Mouse (Mus musculus) hindbrain, embryonic 15.5 days (tissue): ENCODE data around the gene Men1. TPM values are rescaled to one million over a fixed set of nuclear protein-coding genes. Genes with fewer than 3 reads are reported as not detected.

Source experiments
- ATAC-seq: fragments of 200-750 bp; cut with Nextera tagmentation; 2 replicates; pipeline ENCODE4 v1.8.0; 2017; ENCODE audit warnings: low read depth, moderate number of reproducible peaks, moderate TSS enrichment; ENCODE audit not compliant: low FRiP score
- H3K27ac ChIP-seq: fragments of 300-500 bp; sonication (generic); replicated peaks from 2 replicates; pipeline ENCODE4 v1.5.1; 2015; ENCODE audit warnings: mild to moderate bottlenecking, inconsistent platforms
- H3K27me3 ChIP-seq: fragments of 300-500 bp; sonication (generic); 2 replicates; pipeline ENCODE4 v1.6.1; 2015; ENCODE audit warnings: control low read depth, inconsistent platforms
- H3K36me3 ChIP-seq: fragments of 300-500 bp; sonication (generic); 2 replicates; pipeline ENCODE4 v1.6.1; 2015; ENCODE audit warnings: control low read depth, inconsistent platforms
- H3K4me1 ChIP-seq: fragments of 300-500 bp; sonication (generic); replicated peaks from 2 replicates; pipeline ENCODE4 v1.6.1; 2015; ENCODE audit warnings: control low read depth, inconsistent platforms
- H3K4me2 ChIP-seq: fragments of 300-500 bp; sonication (generic); 2 replicates; pipeline ENCODE4 v1.6.1; 2015; ENCODE audit warnings: moderate library complexity, mild to moderate bottlenecking, inconsistent platforms
- H3K4me3 ChIP-seq: fragments of 300-500 bp; sonication (generic); 2 replicates; pipeline ENCODE4 v1.5.1; 2015; ENCODE audit warnings: mild to moderate bottlenecking, inconsistent platforms
- H3K9ac ChIP-seq: fragments of 300-500 bp; sonication (generic); 2 replicates; pipeline ENCODE4 v1.6.1; 2015; ENCODE audit warnings: inconsistent platforms
- H3K9me3 ChIP-seq: fragments of 300-500 bp; sonication (generic); 2 replicates; pipeline ENCODE4 v1.6.1; 2016; ENCODE audit warnings: control low read depth, inconsistent platforms
- WGBS: fragments of 180-500 bp; shearing (Covaris S2); methylation state at CpG from one replicate; pipeline ENCODE4 v1.1.7; 2015; 5-methylcytosine and 5-hydroxymethylcytosine counted together
- polyA plus RNA-seq: library from polyadenylated mRNA; unstranded; fragments of >200 nt; fragmentation: Nextera tagmentation; extraction: Ambion mirVana; gene quantifications from 2 replicates; pipeline ENCODE4 v1.2.1, GENCODE M21; 2015

Gene Men1
- polyA plus RNA-seq, 1 experiment from 2014 or later = 82.3 TPM

- H3K9me3 ChIP-seq = no peaks in the 10 kb centered on the region
- H3K4me1 ChIP-seq = peaks cover 18% of the 10 kb centered on the region
- H3K36me3 ChIP-seq = no peaks in the 10 kb centered on the region
- H3K27me3 ChIP-seq = no peaks in the 10 kb centered on the region
- H3K9ac ChIP-seq = no peak overlapping the region
- peak overlapping the region; percentile 42 for H3K4me2 ChIP-seq
- no peak for ATAC-seq
- WGBS = 22% methylated on average over 13 of the region's 13 CpGs
- no peak overlapping the region for H3K27ac ChIP-seq
- no peak overlapping the region for H3K4me3 ChIP-seq
Observed at GRCm38 (mm10) chr19:6331719-6332516, 2.9 kb upstream of the Men1 start.

- WGBS = 70% methylated on average over 9 of the region's 9 CpGs
- ATAC-seq = no peak; the same call in 1 of the 2 replicates
Observed at GRCm38 (mm10) chr19:6333761-6334595, 801 bp upstream of the Men1 start.

GRCm38 (mm10) chr19:6335458-6335827 lies 664 bp downstream of the Men1 start:
- H3K4me1 ChIP-seq = peaks cover 29% of the 10 kb centered on the region
- ATAC-seq = no peak
- H3K27me3 ChIP-seq = no peaks in the 10 kb centered on the region
- peak overlapping the region; percentile 92 for H3K9ac ChIP-seq
- H3K4me2 ChIP-seq = peak overlapping the region; percentile 90
- peak overlapping the region; percentile 84 for H3K27ac ChIP-seq
- under 1% methylated on average over 25 of the region's 25 CpGs for WGBS
- H3K36me3 ChIP-seq = peaks cover 25% of the 10 kb centered on the region
- H3K9me3 ChIP-seq = no peaks in the 10 kb centered on the region
- peak overlapping the region; percentile 84 for H3K4me3 ChIP-seq

More at GRCm38 (mm10) chr19:6333761-6334595, 801 bp upstream of the Men1 start:
- Histone ChIP-seq H3K27me3 (no peaks in the 10 kb centered on the region), H3K9ac (no peak overlapping the region), H3K9me3 (no peaks in the 10 kb centered on the region), H3K4me3 (peak overlapping the region; percentile 84; the same call in 1 of the 2 replicates), H3K36me3 (peaks cover 10% of the 10 kb centered on the region; the same call in 1 of the 2 replicates), H3K4me2 (peak overlapping the region; percentile 90), H3K4me1 (peaks cover 26% of the 10 kb centered on the region), H3K27ac (peak overlapping the region; percentile 43)

- Histone ChIP-seq H3K9ac (0 out of 2 replicates have a peak overlapping the region, but pooled peaks have one; percentile 92), H3K27ac (no peak overlapping the region), H3K4me3 (peak overlapping the region; percentile 84; the same call in 1 of the 2 replicates), H3K27me3 (no peaks in the 10 kb centered on the region), H3K4me1 (peaks cover 40% of the 10 kb centered on the region), H3K36me3 (peaks cover 27% of the 10 kb centered on the region), H3K9me3 (no peaks in the 10 kb centered on the region), H3K4me2 (peak overlapping the region; percentile 90)
- ATAC-seq = no peak
- 92% methylated on average over 10 of the region's 10 CpGs for WGBS
Observed at GRCm38 (mm10) chr19:6336920-6337319, 2.1 kb downstream of the Men1 start.

GRCm38 (mm10) chr19:6338171-6338570 lies 3.4 kb downstream of the Men1 start:
- Histone ChIP-seq H3K4me3 (no peak overlapping the region), H3K36me3 (peaks cover 32% of the 10 kb centered on the region), H3K27ac (no peak overlapping the region), H3K4me2 (no peak overlapping the region), H3K4me1 (peaks cover 39% of the 10 kb centered on the region), H3K27me3 (no peaks in the 10 kb centered on the region), H3K9ac (no peak overlapping the region), H3K9me3 (no peaks in the 10 kb centered on the region)
- WGBS = 94% methylated on average over 7 of the region's 7 CpGs
- no peak for ATAC-seq

- Histone ChIP-seq H3K4me3 (no peak overlapping the region), H3K27ac (no peak overlapping the region), H3K27me3 (no peaks in the 10 kb centered on the region), H3K4me2 (no peak overlapping the region), H3K36me3 (peaks cover 32% of the 10 kb centered on the region), H3K9me3 (no peaks in the 10 kb centered on the region), H3K9ac (no peak overlapping the region), H3K4me1 (peaks cover 39% of the 10 kb centered on the region)
- no peak for ATAC-seq
- 97% methylated on average over 11 of the region's 11 CpGs for WGBS
Observed at GRCm38 (mm10) chr19:6338716-6339115, 3.9 kb downstream of the Men1 start.

- Histone ChIP-seq H3K4me3 (no peak overlapping the region), H3K4me1 (peaks cover 39% of the 10 kb centered on the region), H3K27ac (no peak overlapping the region), H3K4me2 (no peak overlapping the region), H3K9ac (no peak overlapping the region), H3K27me3 (no peaks in the 10 kb centered on the region), H3K9me3 (no peaks in the 10 kb centered on the region), H3K36me3 (peaks cover 36% of the 10 kb centered on the region)
- WGBS = 95% methylated on average over 6 of the region's 6 CpGs
- no peak for ATAC-seq
Observed at GRCm38 (mm10) chr19:6339191-6339590, 4.4 kb downstream of the Men1 start.

- H3K4me2 ChIP-seq = peak overlapping the region; percentile 79; the same call in 1 of the 2 replicates
Observed at GRCm38 (mm10) chr19:6339890-6340504, 5.2 kb downstream of the Men1 start.

GRCm38 (mm10) chr19:6340524-6341452 lies 6.0 kb downstream of the Men1 start, which contains the start of gene Map4k2:
Gene Map4k2, plus strand, starts transcription at chr19:6341135.
- 10% methylated on average over 55 of the region's 72 CpGs for WGBS
- Histone ChIP-seq H3K9ac (peak within 1 kb of the TSS; percentile 51), H3K4me1 (peaks cover 36% of the 10 kb centered on the region), H3K27ac (peak within 1 kb of the TSS; percentile 43), H3K36me3 (peaks cover 51% of the 10 kb centered on the region), H3K27me3 (no peaks in the 10 kb centered on the region), H3K4me2 (peak within 1 kb of the TSS; percentile 79), H3K9me3 (no peaks in the 10 kb centered on the region), H3K4me3 (peak within 1 kb of the TSS; percentile 52)
- peak; percentile 65; the same call in 1 of the 2 replicates for ATAC-seq

More at GRCm38 (mm10) chr19:6339890-6340504, 5.2 kb downstream of the Men1 start:
- Histone ChIP-seq H3K4me3 (no peak overlapping the region), H3K9me3 (no peaks in the 10 kb centered on the region), H3K4me1 (peaks cover 39% of the 10 kb centered on the region), H3K27me3 (no peaks in the 10 kb centered on the region), H3K36me3 (peaks cover 43% of the 10 kb centered on the region), H3K27ac (peak overlapping the region; percentile 10; the same call in 1 of the 2 replicates), H3K9ac (no peak overlapping the region)
- WGBS = 65% methylated on average over 15 of the region's 15 CpGs
- no peak for ATAC-seq

GRCm38 (mm10) chr19:6341453-6342077 lies 6.8 kb downstream of the Men1 start:
- Histone ChIP-seq H3K9me3 (no peaks in the 10 kb centered on the region), H3K4me2 (peak overlapping the region; percentile 79), H3K27ac (peak overlapping the region; percentile 43), H3K4me1 (peaks cover 28% of the 10 kb centered on the region), H3K36me3 (peaks cover 58% of the 10 kb centered on the region), H3K4me3 (peak overlapping the region; percentile 52), H3K9ac (peak overlapping the region; percentile 51), H3K27me3 (no peaks in the 10 kb centered on the region)
- 10% methylated on average over 23 of the region's 23 CpGs for WGBS
- ATAC-seq = no peak
